Mouse (Mus musculus) mammary gland, adult 2 months (tissue): Measurements from ENCODE around the gene Rnf31. TPM values are rescaled to one million over a fixed set of nuclear protein-coding genes. Genes with fewer than 3 reads are reported as not detected.

Experiments used
- polyA plus RNA-seq: library from polyadenylated mRNA; depleted of rRNA; stranded (reverse); fragments of >200 nt; gene quantifications from 2 replicates; pipeline ENCODE4 v1.2.3, GENCODE M21; 2012; ENCODE audit warnings: low replicate concordance; rRNA removed

The Rnf31 gene
- polyA plus RNA-seq = 45.2 and 55.3 TPM in 2 replicates

GRCm38 (mm10) chr14:55591331-55591891 is at the start of gene Rnf31:
Gene Rnf31 (plus strand): TSS chr14:55591708.

GRCm38 (mm10) chr14:55559799-55560201 is 31.7 kb upstream of the Rnf31 start, which contains the start of gene Dcaf11:
Gene Dcaf11 (plus strand): TSS chr14:55560006.

GRCm38 (mm10) chr14:55560202-55561073 is 31.1 kb upstream of the Rnf31 start, which contains the start of gene A730061H03Rik:
Gene A730061H03Rik (minus strand): TSS chr14:55560406.

GRCm38 (mm10) chr14:55575302-55575701 is 16.2 kb upstream of the Rnf31 start, which contains the start of gene Fitm1:
Gene Fitm1 (plus strand): TSS chr14:55575617.

GRCm38 (mm10) chr14:55577871-55578667 is 13.4 kb upstream of the Rnf31 start, which contains the start of gene Psme1:
Gene Psme1 (plus strand): TSS chr14:55578123.

GRCm38 (mm10) chr14:55584702-55585565 is 6.6 kb upstream of the Rnf31 start, which contains the start of gene Emc9:
Gene Emc9 (minus strand): TSS chr14:55585302.

GRCm38 (mm10) chr14:55590748-55591330 is 669 bp upstream of the Rnf31 start, which contains the start of gene Psme2:
Gene Psme2 (minus strand): TSS chr14:55591113.

GRCm38 (mm10) chr14:55603271-55603632 is 11.7 kb downstream of the Rnf31 start, which contains the start of gene Irf9:
Gene Irf9 (plus strand): TSS chr14:55603571.

GRCm38 (mm10) chr14:55617822-55618221 is 26.3 kb downstream of the Rnf31 start, which contains the start of gene Rec8:
Gene Rec8 (plus strand): TSS chr14:55618037.

GRCm38 (mm10) chr14:55635523-55636007 is 44.1 kb downstream of the Rnf31 start, which contains the start of gene Ipo4:
Gene Ipo4 (minus strand): TSS chr14:55635957.

GRCm38 (mm10) chr14:55637795-55638194 is 46.3 kb downstream of the Rnf31 start, which contains the start of gene Gm49378:
Gene Gm49378 (minus strand): TSS chr14:55637895.

GRCm38 (mm10) chr14:55643060-55643907 is 51.8 kb downstream of the Rnf31 start, which contains the start of gene Tm9sf1:
Gene Tm9sf1 (minus strand): TSS chr14:55643806.

GRCm38 (mm10) chr14:55649884-55650283 is 58.4 kb downstream of the Rnf31 start, which contains the start of gene Tssk4:
Gene Tssk4 (plus strand): TSS chr14:55650184.

Other genes starting within 250 kb of the Rnf31 start
- 37.4 and 44.9 TPM in 2 replicates for gene Dhrs4, start 113.0 kb upstream of the Rnf31 start, polyA plus RNA-seq
- 4.7 and 7.6 TPM in 2 replicates for gene Carmil3, start 101.1 kb upstream of the Rnf31 start, polyA plus RNA-seq
- gene Cpne6, start 81.3 kb upstream of the Rnf31 start, polyA plus RNA-seq = 0.04 and 0.06 TPM in 2 replicates
- not detected in 2 replicates for gene Nrl, start 66.7 kb upstream of the Rnf31 start, polyA plus RNA-seq
- 48.9 and 49.2 TPM in 2 replicates for gene Pck2, start 51.4 kb upstream of the Rnf31 start, polyA plus RNA-seq
- gene Dcaf11, start 31.7 kb upstream of the Rnf31 start, polyA plus RNA-seq = 81.8 and 97.0 TPM in 2 replicates
- 3.3 and 3.4 TPM in 2 replicates for gene A730061H03Rik, start 31.3 kb upstream of the Rnf31 start, polyA plus RNA-seq
- 1.3 and 183 TPM in 2 replicates for gene Fitm1, start 16.1 kb upstream of the Rnf31 start, polyA plus RNA-seq
- 108 and 126 TPM in 2 replicates for gene Psme1, start 13.6 kb upstream of the Rnf31 start, polyA plus RNA-seq
- 46.8 and 63.8 TPM in 2 replicates for gene Emc9, start 6.4 kb upstream of the Rnf31 start, polyA plus RNA-seq
- 82.9 and 83.0 TPM in 2 replicates for gene Psme2, start 595 bp upstream of the Rnf31 start, polyA plus RNA-seq
- 87.7 and 150 TPM in 2 replicates for gene Irf9, start 11.9 kb downstream of the Rnf31 start, polyA plus RNA-seq
- gene Rec8, start 26.3 kb downstream of the Rnf31 start, polyA plus RNA-seq = 1.1 and 1.5 TPM in 2 replicates
- 86.3 and 113 TPM in 2 replicates for gene Ipo4, start 44.2 kb downstream of the Rnf31 start, polyA plus RNA-seq
- 12.4 and 13.1 TPM in 2 replicates for gene Gm49378, start 46.2 kb downstream of the Rnf31 start, polyA plus RNA-seq
- gene Tm9sf1, start 52.1 kb downstream of the Rnf31 start, polyA plus RNA-seq = 79.9 and 86.5 TPM in 2 replicates
- 1.1 and 1.4 TPM in 2 replicates for gene Tssk4, start 58.5 kb downstream of the Rnf31 start, polyA plus RNA-seq
- gene Mdp1, start 68.8 kb downstream of the Rnf31 start, polyA plus RNA-seq = 15.3 and 24.6 TPM in 2 replicates
- 12.7 and 32.2 TPM in 2 replicates for gene Gmpr2, start 80.2 kb downstream of the Rnf31 start, polyA plus RNA-seq
- 210 and 446 TPM in 2 replicates for gene Nedd8, start 80.4 kb downstream of the Rnf31 start, polyA plus RNA-seq
- 12.8 and 15.9 TPM in 2 replicates for gene Tinf2, start 90.1 kb downstream of the Rnf31 start, polyA plus RNA-seq
- 8.3 and 10.6 TPM in 2 replicates for gene Tgm1, start 122.2 kb downstream of the Rnf31 start, polyA plus RNA-seq
- gene Rabggta, start 130.6 kb downstream of the Rnf31 start, polyA plus RNA-seq = 51.2 and 52.9 TPM in 2 replicates
- gene Dhrs1, start 154.0 kb downstream of the Rnf31 start, polyA plus RNA-seq = 75.4 and 104 TPM in 2 replicates
- gene Nop9, start 154.0 kb downstream of the Rnf31 start, polyA plus RNA-seq = 16.8 and 28.9 TPM in 2 replicates
- gene Cideb, start 166.8 kb downstream of the Rnf31 start, polyA plus RNA-seq = 2.9 and 3.4 TPM in 2 replicates
- gene Ltb4r2, start 169.7 kb downstream of the Rnf31 start, polyA plus RNA-seq = 0.29 and 0.34 TPM in 2 replicates
- gene Ltb4r1, start 174.3 kb downstream of the Rnf31 start, polyA plus RNA-seq = 5.1 and 7.6 TPM in 2 replicates
- 41.0 and 55.8 TPM in 2 replicates for gene Adcy4, start 192.4 kb downstream of the Rnf31 start, polyA plus RNA-seq
- gene Ripk3, start 197.2 kb downstream of the Rnf31 start, polyA plus RNA-seq = 21.9 and 26.5 TPM in 2 replicates
- gene Nfatc4, start 231.4 kb downstream of the Rnf31 start, polyA plus RNA-seq = 28.1 and 37.1 TPM in 2 replicates